Mouse (Mus musculus) retina, embryonic 14.5 days (tissue): ENCODE results near the gene Wnt11.

Experiments
- DNase-seq: peaks from one replicate; pipeline ENCODE4 v3.0.0-alpha.2; 2015; ENCODE audit warnings: low spot score

Gene Wnt11

GRCm38 (mm10) chr7:98867053-98867793 is 32.3 kb downstream of the Wnt11 start:
- DNase-seq = no peak

GRCm38 (mm10) chr7:98867794-98868150 is 32.9 kb downstream of the Wnt11 start:
- DNase-seq = no peak

- no peak for DNase-seq
Observed at GRCm38 (mm10) chr7:98869070-98869469, 34.2 kb downstream of the Wnt11 start.

GRCm38 (mm10) chr7:98870791-98871190 is 35.9 kb downstream of the Wnt11 start:
- no peak for DNase-seq

- no peak for DNase-seq
Observed at GRCm38 (mm10) chr7:98871882-98872281, 37.0 kb downstream of the Wnt11 start.

GRCm38 (mm10) chr7:98873316-98873715 is 38.4 kb downstream of the Wnt11 start:
- no peak for DNase-seq

- DNase-seq = no peak
Observed at GRCm38 (mm10) chr7:98874411-98874951, 39.6 kb downstream of the Wnt11 start.

- DNase-seq = no peak
Observed at GRCm38 (mm10) chr7:98875390-98875990, 40.6 kb downstream of the Wnt11 start.

- no peak for DNase-seq
Observed at GRCm38 (mm10) chr7:98876119-98876518, 41.2 kb downstream of the Wnt11 start.

- DNase-seq = no peak
Observed at GRCm38 (mm10) chr7:98879176-98879575, 44.3 kb downstream of the Wnt11 start.

GRCm38 (mm10) chr7:98881887-98882286 is 47.0 kb downstream of the Wnt11 start:
- no peak for DNase-seq

GRCm38 (mm10) chr7:98887811-98888261 is 52.9 kb downstream of the Wnt11 start:
- DNase-seq = peak; percentile 75

- DNase-seq = peak; percentile 51
Observed at GRCm38 (mm10) chr7:98888810-98889209, 53.9 kb downstream of the Wnt11 start.

GRCm38 (mm10) chr7:98889211-98889610 is 54.3 kb downstream of the Wnt11 start:
- peak; percentile 27 for DNase-seq

- DNase-seq = no peak
Observed at GRCm38 (mm10) chr7:98893144-98893543, 58.2 kb downstream of the Wnt11 start.

GRCm38 (mm10) chr7:98894305-98894704 is 59.4 kb downstream of the Wnt11 start:
- DNase-seq = no peak

- DNase-seq = no peak
Observed at GRCm38 (mm10) chr7:98894768-98895167, 59.9 kb downstream of the Wnt11 start.

GRCm38 (mm10) chr7:98895501-98896095 is 60.7 kb downstream of the Wnt11 start:
- no peak for DNase-seq

- DNase-seq = no peak
Observed at GRCm38 (mm10) chr7:98897323-98897722, 62.4 kb downstream of the Wnt11 start.

- DNase-seq = no peak
Observed at GRCm38 (mm10) chr7:98899815-98900214, 64.9 kb downstream of the Wnt11 start.

GRCm38 (mm10) chr7:98901120-98901519 is 66.2 kb downstream of the Wnt11 start:
- DNase-seq = no peak

GRCm38 (mm10) chr7:98903884-98904283 is 69.0 kb downstream of the Wnt11 start:
- DNase-seq = no peak
